Mouse (Mus musculus): ENCODE measurements at regions not wholly inside any gene's neighbourhood (a gene's known extent, or its start where the extent isn't known, plus 50 kb on each side); places are given as distances from the start of the nearest gene placed in this dataset.

DNA sequence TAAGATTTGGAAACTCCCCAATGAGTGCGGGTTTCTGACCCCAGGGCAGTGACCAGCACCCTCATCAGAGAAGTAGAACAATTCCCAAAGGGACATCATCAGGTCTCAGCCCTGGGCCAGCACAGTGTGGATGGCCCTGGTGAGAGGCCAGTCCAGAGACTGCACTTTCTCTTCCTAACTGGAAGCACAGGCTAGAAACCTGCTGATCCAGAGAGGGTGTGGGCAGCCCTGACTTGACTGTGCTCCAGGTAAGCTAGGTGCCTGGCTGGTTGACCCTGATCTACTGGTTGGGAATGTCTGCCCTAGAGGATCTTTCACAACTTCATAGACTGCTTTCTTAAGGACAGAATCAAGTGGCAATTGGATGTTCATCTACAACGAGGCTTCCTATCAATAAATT is 857.4 kb upstream of the Car8 start:
- no peak for TF ChIP-seq CTCF (IDR thresholded peaks at IDR 0.05; ENCODE audit: control insufficient read depth, insufficient read depth, insufficient replicate concordance, low read depth, low read length)
- TF ChIP-seq POLR2A (IDR thresholded peaks at IDR 0.05; ENCODE audit: control insufficient read depth, low read depth, low read length): no peak

Data from testis, adult 2 months (tissue).